Mouse (Mus musculus) G1E (cell line): ENCODE data around the gene Elf3. TPM values are rescaled to one million over a fixed set of nuclear protein-coding genes. Genes with fewer than 3 reads are reported as not detected.

Experiments used
- ATAC-seq: 2 replicates; pipeline ENCODE4 v1.8.0; 2016; ENCODE audit warnings: mild to moderate bottlenecking; ENCODE audit not compliant: insufficient number of reproducible peaks, poor library complexity, low FRiP score, severe bottlenecking; ENCODE audit errors: extremely low read depth
- DNase-seq: peaks from one replicate; pipeline ENCODE4 v3.0.0; 2012; ENCODE audit warnings: low spot score
- H3K27me3 ChIP-seq: 2 replicates; pipeline ENCODE4 v1.6.1; 2012; ENCODE audit warnings: mild to moderate bottlenecking, low read length, inconsistent platforms; ENCODE audit not compliant: insufficient read depth
- H3K36me3 ChIP-seq: replicated peaks from 2 replicates; pipeline ENCODE3; 2012; ENCODE audit warnings: mild to moderate bottlenecking, inconsistent platforms
- H3K4me1 ChIP-seq: 2 replicates; pipeline ENCODE4 v1.6.1; 2012; ENCODE audit warnings: low read depth, low read length, inconsistent platforms, mixed read lengths; ENCODE audit not compliant: insufficient read depth
- H3K4me3 ChIP-seq: 2 replicates; pipeline ENCODE4 v1.5.1; 2012; ENCODE audit warnings: low read depth, mild to moderate bottlenecking, inconsistent platforms, low read length, moderate library complexity, mixed read lengths
- H3K9me3 ChIP-seq: replicated peaks from 2 replicates; pipeline ENCODE4 v1.6.1; 2012; ENCODE audit warnings: inconsistent platforms
- CTCF ChIP-seq: IDR thresholded peaks from 2 replicates; pipeline ENCODE4 v1.5.1; 2012; ENCODE audit warnings: low read depth, low read length, inconsistent platforms, mixed read lengths
- GATA1 ChIP-seq: IDR thresholded peaks from 2 replicates; pipeline ENCODE4 v1.6.1; 2012; ENCODE audit warnings: borderline replicate concordance, low read length, inconsistent platforms, mixed read lengths
- GATA2 ChIP-seq: IDR thresholded peaks from 2 replicates; pipeline ENCODE4 v1.6.1; 2012; ENCODE audit warnings: low read depth, low read length, inconsistent platforms, borderline replicate concordance
- POLR2AphosphoS5 ChIP-seq: IDR thresholded peaks from 2 replicates; pipeline ENCODE4 v1.6.1; 2012; ENCODE audit warnings: low read depth, low read length, inconsistent platforms; ENCODE audit not compliant: insufficient replicate concordance
- TAL1 ChIP-seq: conservative IDR thresholded peaks from 2 replicates; pipeline ENCODE4 v1.6.1; 2012; ENCODE audit warnings: low read depth, low read length, inconsistent platforms, mixed read lengths
- polyA plus RNA-seq: library from polyadenylated mRNA; stranded (reverse); fragments of >175 nt; gene quantifications from 2 replicates; pipeline ENCODE4 v1.2.3, GENCODE M21; 2012
- total RNA-seq, 2 experiments: library from RNA; stranded (forward) in 1 of 2; stranded (reverse) in 1 of 2; fragments of 200-1000 nt in 1 of 2; fragments of >200 nt in 1 of 2; fragmentation: Nextera tagmentation in 1 of 2; gene quantifications; 2 replicates each; pipeline ENCODE4 v1.2.3; 2014 to 2017

Elf3 gene
- total and polyA plus RNA-seq, 3 experiments: not detected

DNA sequence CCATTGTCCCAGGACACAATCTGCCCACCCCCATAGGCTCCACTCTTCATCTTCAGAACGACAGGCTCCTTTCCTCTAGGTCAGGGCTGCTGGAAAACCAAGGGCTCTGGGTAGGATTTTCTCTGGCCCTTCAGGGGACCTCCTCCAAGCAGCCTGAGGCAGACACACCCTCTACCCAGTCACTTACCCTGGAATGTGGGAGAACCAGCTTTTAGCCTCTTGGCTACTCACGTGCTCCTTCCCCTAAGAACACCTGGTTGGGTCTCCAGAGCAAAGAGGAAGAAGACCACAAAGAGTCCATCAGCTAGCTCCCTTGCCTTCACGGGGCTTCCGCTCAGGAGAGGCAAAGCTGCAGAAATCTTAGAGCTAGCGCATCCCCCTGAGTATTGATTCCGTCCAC lies 2.6 kb upstream of the Elf3 start:
- DNase-seq (no peak), ATAC-seq (no peak)
- TF ChIP-seq CTCF: no peak
- TF ChIP-seq POLR2AphosphoS5: no peak
- no peak for TF ChIP-seq GATA1
- TF ChIP-seq TAL1: no peak
- no peak for TF ChIP-seq GATA2
- H3K27me3 ChIP-seq: peaks cover 46% of the 10 kb centered on the region
- H3K4me1 ChIP-seq: peaks cover 6% of the 10 kb centered on the region
- no peaks in the 10 kb centered on the region for H3K36me3 ChIP-seq
- no peaks in the 10 kb centered on the region for H3K9me3 ChIP-seq
- no peak overlapping the region for H3K4me3 ChIP-seq

DNA sequence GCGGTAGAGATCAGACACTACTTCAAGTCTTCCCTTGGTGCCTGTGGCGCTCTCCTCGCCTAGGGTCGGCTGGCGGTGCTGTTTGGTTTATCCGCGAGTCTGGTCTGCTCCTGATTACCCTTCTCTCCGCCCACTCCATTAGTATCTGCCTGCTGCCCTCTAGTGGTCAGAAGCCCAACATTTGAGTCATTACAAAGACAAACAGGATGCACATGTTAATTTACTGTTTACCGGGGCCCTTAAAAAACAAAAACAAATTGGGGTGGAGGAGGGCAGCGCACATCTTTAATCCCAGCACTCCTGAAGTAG lies 714 bp upstream of the Elf3 start:
- Histone ChIP-seq H3K36me3 (no peaks in the 10 kb centered on the region), H3K9me3 (no peaks in the 10 kb centered on the region), H3K27me3 (peaks cover 59% of the 10 kb centered on the region), H3K4me3 (no peak overlapping the region; the same call in 1 of the 2 replicates), H3K4me1 (peaks cover 4% of the 10 kb centered on the region)
- ATAC-seq (peak; percentile 58), DNase-seq (peak; percentile 80)
- TF ChIP-seq TAL1: no peak
- TF ChIP-seq POLR2AphosphoS5: no peak
- peak; percentile 41; the same call in 1 of the 2 replicates for TF ChIP-seq CTCF
- TF ChIP-seq GATA1: no peak
- no peak for TF ChIP-seq GATA2

DNA sequence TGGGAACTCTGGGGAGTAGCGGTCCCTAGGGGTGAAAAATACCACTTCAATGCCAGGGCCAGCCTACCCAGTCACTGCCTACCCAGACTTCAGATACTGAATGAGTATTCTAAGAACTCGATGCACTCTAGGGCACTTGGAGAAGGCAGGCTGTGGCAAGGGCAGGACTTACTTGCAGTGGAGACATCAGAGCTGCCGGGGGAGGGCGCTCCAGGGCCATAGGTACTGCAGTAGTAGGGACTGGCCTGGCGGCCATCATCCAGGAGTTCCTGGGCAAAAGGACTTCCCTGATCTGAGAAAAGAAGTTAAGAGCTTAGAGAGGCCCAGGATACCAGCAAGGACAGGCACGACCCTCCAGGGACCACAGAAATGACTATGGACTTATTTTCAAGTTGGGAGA lies 2.1 kb downstream of the Elf3 start:
- no peak overlapping the region for H3K4me3 ChIP-seq
- no peak for ATAC-seq
- H3K4me1 ChIP-seq: peaks cover 9% of the 10 kb centered on the region
- DNase-seq: no peak
- H3K36me3 ChIP-seq: no peaks in the 10 kb centered on the region
- H3K9me3 ChIP-seq: no peaks in the 10 kb centered on the region
- peaks cover 58% of the 10 kb centered on the region for H3K27me3 ChIP-seq
- TF ChIP-seq TAL1: no peak
- TF ChIP-seq GATA1: no peak
- no peak for TF ChIP-seq GATA2
- TF ChIP-seq CTCF: no peak
- TF ChIP-seq POLR2AphosphoS5: no peak

DNA sequence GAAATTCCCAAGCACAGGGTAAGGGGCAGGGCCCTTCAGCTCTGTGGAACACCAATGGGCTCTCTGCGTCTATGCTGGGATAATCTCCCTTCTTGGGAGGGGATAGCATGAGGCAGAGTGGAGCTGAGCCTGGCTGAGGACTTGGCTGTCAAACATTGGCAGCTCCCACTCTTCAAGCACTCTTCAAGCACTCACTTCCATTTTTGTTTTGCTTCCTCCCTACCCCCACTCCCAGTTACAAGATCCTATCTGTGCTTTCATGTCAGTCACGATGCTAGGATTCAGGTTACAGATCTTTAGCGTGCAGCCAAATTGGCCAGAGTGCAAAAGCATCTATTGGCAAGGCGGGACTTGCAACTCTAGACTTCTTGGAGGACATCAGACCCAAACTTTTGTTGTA lies 5.5 kb downstream of the Elf3 start:
- no peak for ATAC-seq
- H3K4me3 ChIP-seq: no peak overlapping the region
- H3K27me3 ChIP-seq: peaks cover 52% of the 10 kb centered on the region
- TF ChIP-seq TAL1 (no peak), GATA2 (no peak), POLR2AphosphoS5 (no peak), GATA1 (no peak), CTCF (no peak)
- H3K4me1 ChIP-seq: peaks cover 14% of the 10 kb centered on the region
- no peak for DNase-seq
- H3K36me3 ChIP-seq: no peaks in the 10 kb centered on the region
- H3K9me3 ChIP-seq: no peaks in the 10 kb centered on the region

DNA sequence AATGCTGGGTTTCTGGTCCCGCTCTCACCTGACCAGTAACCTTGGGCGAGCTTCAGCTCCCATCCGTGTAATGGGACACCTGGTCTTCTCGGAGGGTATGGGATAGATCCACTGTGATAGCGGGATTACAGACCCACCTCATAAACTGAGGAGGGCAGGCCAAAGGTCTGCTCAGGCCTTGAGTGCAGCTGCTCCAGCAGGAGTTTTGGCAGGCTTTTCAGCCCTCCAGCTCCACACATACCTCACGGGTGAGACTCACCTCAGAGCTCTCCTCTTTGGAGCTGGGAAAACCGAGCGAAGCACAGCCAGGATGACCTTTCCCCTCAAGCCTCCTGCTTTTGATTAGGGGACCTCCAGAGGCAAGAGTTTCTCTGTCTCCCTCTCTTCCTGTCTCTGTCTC lies 7.0 kb downstream of the Elf3 start:
- Histone ChIP-seq H3K36me3 (no peaks in the 10 kb centered on the region), H3K4me1 (peaks cover 14% of the 10 kb centered on the region), H3K27me3 (peaks cover 52% of the 10 kb centered on the region), H3K4me3 (no peak overlapping the region), H3K9me3 (no peaks in the 10 kb centered on the region)
- TF ChIP-seq GATA1: no peak
- no peak for TF ChIP-seq GATA2
- no peak for TF ChIP-seq CTCF
- no peak for TF ChIP-seq TAL1
- no peak for TF ChIP-seq POLR2AphosphoS5
- ATAC-seq: no peak
- DNase-seq: no peak

DNA sequence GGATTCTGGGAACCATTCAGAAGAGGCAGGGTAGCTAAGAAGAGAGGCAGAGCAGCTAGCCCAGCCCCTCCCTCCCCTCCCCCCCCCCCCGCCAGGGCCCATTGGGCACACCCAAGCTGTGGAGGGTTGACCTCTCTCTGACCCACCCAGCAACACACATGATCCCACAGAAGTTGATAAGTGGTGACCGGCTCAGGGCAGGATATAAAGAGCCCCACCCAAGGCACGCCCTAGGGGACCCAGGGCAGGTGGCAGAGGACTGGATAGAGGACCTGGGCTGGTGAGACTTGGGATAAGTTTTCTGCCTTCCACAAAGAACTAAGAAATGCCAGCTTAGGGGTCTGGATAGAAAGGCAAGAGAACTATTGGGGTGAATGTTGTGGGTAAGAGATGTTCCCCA lies 7.7 kb downstream of the Elf3 start:
- Histone ChIP-seq H3K4me1 (peaks cover 14% of the 10 kb centered on the region), H3K4me3 (no peak overlapping the region), H3K36me3 (no peaks in the 10 kb centered on the region), H3K9me3 (no peaks in the 10 kb centered on the region), H3K27me3 (peaks cover 47% of the 10 kb centered on the region)
- DNase-seq: peak; percentile 26
- peak; percentile 28; the same call in 1 of the 2 replicates for ATAC-seq
- TF ChIP-seq POLR2AphosphoS5: no peak
- TF ChIP-seq GATA2: no peak
- TF ChIP-seq GATA1: no peak
- no peak for TF ChIP-seq CTCF
- no peak for TF ChIP-seq TAL1

DNA sequence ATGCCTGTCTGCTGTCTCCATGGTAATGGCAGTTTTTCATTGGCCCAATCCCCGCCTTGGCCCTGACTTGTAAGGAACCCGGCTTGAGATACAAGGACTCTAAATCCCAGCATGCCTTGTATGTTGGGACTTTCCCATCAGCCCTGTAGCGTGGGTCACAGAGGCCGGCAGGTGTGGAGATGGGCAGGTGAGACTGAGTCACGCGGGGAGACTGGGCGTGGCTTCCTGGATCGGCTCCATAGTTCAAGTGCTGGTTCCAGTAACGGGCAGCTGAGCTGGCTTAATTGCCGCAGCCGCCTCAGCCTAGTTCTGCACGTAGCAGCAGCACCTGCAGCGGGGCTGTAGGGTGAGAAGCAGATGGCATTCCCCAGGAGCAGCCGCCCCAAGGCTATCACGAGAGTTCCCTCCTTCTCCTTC lies 9.9 kb downstream of the Elf3 start:
- Histone ChIP-seq H3K27me3 (peaks cover 35% of the 10 kb centered on the region), H3K9me3 (no peaks in the 10 kb centered on the region), H3K36me3 (no peaks in the 10 kb centered on the region), H3K4me1 (peaks cover 14% of the 10 kb centered on the region), H3K4me3 (no peak overlapping the region)
- ATAC-seq (no peak), DNase-seq (no peak)
- TF ChIP-seq TAL1 (no peak), GATA2 (no peak), GATA1 (no peak), CTCF (no peak), POLR2AphosphoS5 (no peak)
